Mouse (Mus musculus): ENCODE measurements around the gene Sec24c. TPM values are rescaled to one million over a fixed set of nuclear protein-coding genes. Genes with fewer than 3 reads are reported as not detected.
A peak's percentile ranks its signal among the peaks of the same experiment; 100 is the strongest.
"Not testable (repeated sequence)": the region's sequence is repeated elsewhere in the genome, so short reads cannot be mapped to it uniquely, and the experiment has no call there.

Gene Sec24c
- polyA plus RNA-seq, 1 experiment from 2014 or later: 93.3 TPM

GRCm38 (mm10) chr14:20702096-20702740 is 28.1 kb downstream of the Sec24c start:
- 10% methylated on average over 15 of the region's 15 CpGs for WGBS
- H3K27me3 ChIP-seq: no peaks in the 10 kb centered on the region
- peaks cover 20% of the 10 kb centered on the region for H3K36me3 ChIP-seq
- peak overlapping the region; percentile 86 for H3K9ac ChIP-seq
- peaks cover 48% of the 10 kb centered on the region for H3K4me1 ChIP-seq
- H3K4me3 ChIP-seq: peak overlapping the region; percentile 81
- H3K27ac ChIP-seq: peak overlapping the region; percentile 87
- ATAC-seq (ENCODE audit: insufficient number of reproducible peaks, insufficient read depth, low FRiP score, low TSS enrichment, low read depth): no peak
- no peaks in the 10 kb centered on the region for H3K9me3 ChIP-seq
- peak overlapping the region; percentile 65 for H3K4me2 ChIP-seq

- peak within 1 kb of the TSS; percentile 65 for H3K4me2 ChIP-seq
- peak within 1 kb of the TSS; percentile 81 for H3K4me3 ChIP-seq
- H3K9ac ChIP-seq: peak within 1 kb of the TSS; percentile 86
- peaks cover 43% of the 10 kb centered on the region for H3K4me1 ChIP-seq
- ATAC-seq (ENCODE audit: insufficient number of reproducible peaks, insufficient read depth, low FRiP score, low TSS enrichment, low read depth): 0 out of 2 replicates have a peak, but pooled peaks have one; percentile 49
- H3K27me3 ChIP-seq: no peaks in the 10 kb centered on the region
- no peaks in the 10 kb centered on the region for H3K9me3 ChIP-seq
- H3K27ac ChIP-seq: peak within 1 kb of the TSS; percentile 87
- peaks cover 20% of the 10 kb centered on the region for H3K36me3 ChIP-seq
- under 1% methylated on average over 61 of the region's 61 CpGs for WGBS
Measured at GRCm38 (mm10) chr14:20702741-20703381, 28.8 kb downstream of the Sec24c start, which contains the start of gene Chchd1. Gene Chchd1, plus strand, starts transcription at chr14:20703006.

GRCm38 (mm10) chr14:20703461-20703860 is 29.4 kb downstream of the Sec24c start:
- WGBS: 5% methylated on average over 8 of the region's 8 CpGs
- ATAC-seq (ENCODE audit: insufficient number of reproducible peaks, insufficient read depth, low FRiP score, low TSS enrichment, low read depth): not testable (repeated sequence)

GRCm38 (mm10) chr14:20707201-20708190 is 33.4 kb downstream of the Sec24c start, which contains the start of gene Zswim8:
Gene Zswim8, plus strand, starts transcription at chr14:20707552.
- peak within 1 kb of the TSS; percentile 99 for H3K9ac ChIP-seq
- WGBS: 1% methylated on average over 80 of the region's 80 CpGs
- peak; percentile 86 for ATAC-seq (ENCODE audit: insufficient number of reproducible peaks, insufficient read depth, low FRiP score, low TSS enrichment, low read depth)
- H3K4me3 ChIP-seq: peak within 1 kb of the TSS; percentile 100
- H3K27ac ChIP-seq: peak within 1 kb of the TSS; percentile 90
- H3K36me3 ChIP-seq: peaks cover 36% of the 10 kb centered on the region
- peaks cover 24% of the 10 kb centered on the region for H3K4me1 ChIP-seq
- H3K9me3 ChIP-seq: no peaks in the 10 kb centered on the region
- H3K27me3 ChIP-seq: no peaks in the 10 kb centered on the region
- peak within 1 kb of the TSS; percentile 78 for H3K4me2 ChIP-seq

More at GRCm38 (mm10) chr14:20703461-20703860, 29.4 kb downstream of the Sec24c start:
- H3K27me3 ChIP-seq, H3K9me3 ChIP-seq: not testable (repeated sequence)
- peak overlapping the region; percentile 81 for H3K4me3 ChIP-seq
- peak overlapping the region; percentile 87 for H3K27ac ChIP-seq
- peak overlapping the region; percentile 86 for H3K9ac ChIP-seq
- peaks cover 14% of the 10 kb centered on the region for H3K36me3 ChIP-seq
- H3K4me1 ChIP-seq: peaks cover 39% of the 10 kb centered on the region
- H3K4me2 ChIP-seq: peak overlapping the region; percentile 65

DNA sequence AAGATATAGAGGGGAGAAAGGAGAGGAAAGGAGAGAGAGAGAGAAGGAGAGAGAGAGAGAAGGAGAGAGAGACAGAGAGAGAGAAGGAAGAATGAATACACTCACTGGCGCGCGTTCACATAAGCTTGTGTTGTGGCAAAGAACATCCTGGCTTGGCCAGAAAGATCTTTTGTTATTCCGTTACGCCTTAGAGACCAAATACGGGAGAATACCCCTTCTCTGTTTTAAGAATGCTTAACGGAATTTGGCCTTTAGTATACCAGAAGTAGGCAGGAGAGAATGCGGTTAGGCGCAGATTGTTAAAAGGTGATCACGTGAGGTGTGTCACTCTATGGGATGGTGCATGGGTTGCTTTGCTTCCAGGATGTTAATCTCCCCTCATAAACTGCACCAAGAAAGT is 34.1 kb downstream of the Sec24c start:
- H3K4me2 ChIP-seq: peak overlapping the region; percentile 78
- no peaks in the 10 kb centered on the region for H3K9me3 ChIP-seq
- peaks cover 43% of the 10 kb centered on the region for H3K36me3 ChIP-seq
- no peaks in the 10 kb centered on the region for H3K27me3 ChIP-seq
- H3K9ac ChIP-seq: peak overlapping the region; percentile 99
- H3K4me3 ChIP-seq: peak overlapping the region; percentile 100
- WGBS: 7% methylated on average over 10 of the region's 10 CpGs
- ATAC-seq (ENCODE audit: insufficient number of reproducible peaks, insufficient read depth, low FRiP score, low TSS enrichment, low read depth): no peak
- H3K27ac ChIP-seq: peak overlapping the region; percentile 90; the same call in 1 of the 2 replicates
- H3K4me1 ChIP-seq: peaks cover 24% of the 10 kb centered on the region

GRCm38 (mm10) chr14:20713832-20714231 is 39.7 kb downstream of the Sec24c start:
- H3K4me3 ChIP-seq: no peak overlapping the region
- no peak overlapping the region for H3K4me2 ChIP-seq
- H3K27me3 ChIP-seq: no peaks in the 10 kb centered on the region
- no peak overlapping the region for H3K9ac ChIP-seq
- WGBS: 85% methylated on average over 11 of the region's 11 CpGs
- ATAC-seq (ENCODE audit: insufficient number of reproducible peaks, insufficient read depth, low FRiP score, low TSS enrichment, low read depth): no peak
- no peaks in the 10 kb centered on the region for H3K9me3 ChIP-seq
- peaks cover 89% of the 10 kb centered on the region for H3K36me3 ChIP-seq
- peaks cover 11% of the 10 kb centered on the region for H3K4me1 ChIP-seq
- no peak overlapping the region for H3K27ac ChIP-seq

DNA sequence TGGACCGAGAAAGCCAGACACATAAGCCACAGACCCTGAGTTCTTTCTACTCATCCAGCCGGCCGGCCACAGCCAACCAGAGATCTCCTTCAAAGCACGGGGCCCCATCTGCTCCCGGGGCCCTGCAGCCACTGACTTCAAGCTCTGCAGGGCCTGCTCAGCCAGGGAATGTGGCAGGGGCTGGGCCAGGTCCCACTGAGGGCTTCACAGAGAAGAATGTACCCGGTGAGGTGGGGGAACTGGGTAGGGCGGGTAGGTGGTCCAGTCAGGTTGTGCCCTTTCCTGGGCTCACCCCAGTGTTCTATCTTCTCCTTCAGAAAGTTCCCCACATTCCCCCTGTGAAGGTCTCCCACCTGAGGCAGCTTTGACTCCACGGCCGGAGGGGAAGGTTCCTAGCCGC is 44.3 kb downstream of the Sec24c start:
- Histone ChIP-seq H3K4me2 (no peak overlapping the region), H3K9ac (no peak overlapping the region), H3K27me3 (no peaks in the 10 kb centered on the region), H3K9me3 (no peaks in the 10 kb centered on the region), H3K27ac (no peak overlapping the region), H3K4me3 (no peak overlapping the region), H3K4me1 (no peaks in the 10 kb centered on the region), H3K36me3 (peaks cover 98% of the 10 kb centered on the region)
- no peak for ATAC-seq (ENCODE audit: insufficient number of reproducible peaks, insufficient read depth, low FRiP score, low TSS enrichment, low read depth)
- 90% methylated on average over 10 of the region's 10 CpGs for WGBS

DNA sequence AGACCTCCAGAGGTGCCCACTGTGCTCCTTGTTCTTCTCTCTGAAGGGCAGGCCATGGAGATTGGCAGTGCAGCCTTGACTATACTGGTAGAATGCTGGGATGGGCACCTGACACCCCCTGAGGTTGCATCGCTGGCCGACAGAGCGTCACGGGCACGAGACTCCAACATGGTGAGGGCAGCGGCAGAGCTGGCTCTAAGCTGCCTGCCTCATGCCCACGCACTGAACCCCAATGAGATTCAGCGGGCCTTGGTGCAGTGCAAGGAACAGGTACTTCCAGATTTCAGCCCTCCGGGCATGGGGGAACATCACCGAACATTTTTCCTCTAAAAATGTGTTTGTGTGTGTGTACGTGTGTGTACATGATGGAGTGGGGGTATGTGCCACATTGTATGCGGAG is 45.7 kb downstream of the Sec24c start:
- no peak for ATAC-seq (ENCODE audit: insufficient number of reproducible peaks, insufficient read depth, low FRiP score, low TSS enrichment, low read depth)

GRCm38 (mm10) chr14:20721371-20721770 is 47.3 kb downstream of the Sec24c start:
- Histone ChIP-seq H3K9me3 (no peaks in the 10 kb centered on the region), H3K4me3 (no peak overlapping the region), H3K4me1 (no peaks in the 10 kb centered on the region), H3K9ac (no peak overlapping the region), H3K27ac (no peak overlapping the region), H3K4me2 (no peak overlapping the region), H3K36me3 (peaks cover 96% of the 10 kb centered on the region), H3K27me3 (no peaks in the 10 kb centered on the region)
- 82% methylated on average over 4 of the region's 4 CpGs for WGBS
- no peak for ATAC-seq (ENCODE audit: insufficient number of reproducible peaks, insufficient read depth, low FRiP score, low TSS enrichment, low read depth)

More for the DNA sequence above, 45.7 kb downstream of the Sec24c start:
- Histone ChIP-seq H3K27ac (no peak overlapping the region), H3K9me3 (no peaks in the 10 kb centered on the region), H3K4me2 (no peak overlapping the region), H3K9ac (no peak overlapping the region), H3K4me1 (no peaks in the 10 kb centered on the region), H3K36me3 (peaks cover 97% of the 10 kb centered on the region), H3K4me3 (no peak overlapping the region), H3K27me3 (no peaks in the 10 kb centered on the region)
- WGBS: 89% methylated on average over 12 of the region's 12 CpGs

DNA sequence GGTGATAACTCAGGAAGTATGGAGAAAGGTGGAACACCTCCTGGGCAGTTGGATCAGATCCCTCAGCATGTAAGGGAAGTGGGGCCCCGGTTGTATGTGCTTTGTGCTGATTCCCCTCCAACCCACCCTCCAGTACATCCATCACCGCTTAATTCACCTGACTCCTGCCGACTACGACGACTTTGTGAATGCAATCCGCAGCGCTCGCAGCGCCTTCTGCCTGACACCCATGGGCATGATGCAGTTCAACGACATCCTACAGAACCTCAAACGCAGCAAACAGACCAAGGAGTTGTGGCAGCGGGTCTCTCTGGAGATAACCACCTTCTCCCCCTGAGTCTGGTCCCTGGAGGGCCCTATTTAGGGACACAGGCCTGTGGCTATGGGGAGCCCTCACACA is 48.9 kb downstream of the Sec24c start:
- WGBS: 94% methylated on average over 12 of the region's 12 CpGs
- Histone ChIP-seq H3K4me3 (no peak overlapping the region), H3K36me3 (peaks cover 92% of the 10 kb centered on the region), H3K27ac (no peak overlapping the region), H3K4me2 (no peak overlapping the region), H3K9me3 (no peaks in the 10 kb centered on the region), H3K27me3 (no peaks in the 10 kb centered on the region), H3K9ac (no peak overlapping the region), H3K4me1 (no peaks in the 10 kb centered on the region)
- no peak for ATAC-seq (ENCODE audit: insufficient number of reproducible peaks, insufficient read depth, low FRiP score, low TSS enrichment, low read depth)

GRCm38 (mm10) chr14:20724043-20724442 is 49.9 kb downstream of the Sec24c start:
- Histone ChIP-seq H3K27ac (no peak overlapping the region), H3K4me2 (no peak overlapping the region), H3K4me3 (no peak overlapping the region), H3K9me3 (no peaks in the 10 kb centered on the region), H3K4me1 (no peaks in the 10 kb centered on the region), H3K36me3 (peaks cover 91% of the 10 kb centered on the region), H3K27me3 (no peaks in the 10 kb centered on the region), H3K9ac (0 out of 2 replicates have a peak overlapping the region, but pooled peaks have one; percentile 12)
- ATAC-seq (ENCODE audit: insufficient number of reproducible peaks, insufficient read depth, low FRiP score, low TSS enrichment, low read depth): no peak
- 19% methylated on average over 5 of the region's 5 CpGs for WGBS

Data from embryonic facial prominence, embryonic 13.5 days (tissue).